13 mouse cellular contexts compared by ENCODE assay signal in genomic region chr12:107964396-107965085, GRCm38 (mm10). TPM values are rescaled to one million over a fixed set of nuclear protein-coding genes. Genes with fewer than 3 reads are reported as not detected.
DNase-seq lines count a peak whose midpoint lies in the region; ATAC-seq and TF ChIP-seq lines count a peak whose summit lies in the region.
"Had no signal": no experiment of that assay in that cellular context is flagged by ENCODE, and none has a peak within 500 bp of the region (broad histone marks: within the 10 kb centered on the region; RNA-seq: fewer than 3 reads in every experiment).

No protein-coding gene starts in this region.

- no peak overlapping the region for H3K4me3 ChIP-seq in left cerebral cortex, adult 2 months
- H3K4me3 ChIP-seq in embryonic facial prominence, embryonic 13.5 days, result no peak overlapping the region

- 0 out of 2 replicates have a peak, but pooled peaks have one; percentile 7 for ATAC-seq in embryonic facial prominence, embryonic 13.5 days (ENCODE audit: insufficient number of reproducible peaks, insufficient read depth, low FRiP score, low TSS enrichment, low read depth)
- ATAC-seq in inflammation-experienced regulatory T-cells, adult 6 months, result peak; percentile 0
- ATAC-seq: hindbrain, postnatal 0 days had no signal

- TF ChIP-seq CTCF in left cerebral cortex, adult 2 months (IDR thresholded peaks at IDR 0.05), result no peak

- intact Hi-C loops in left cerebral cortex, adult 2 months (cut with DNase I), result no loop called here

- H3K4me2 ChIP-seq in embryonic facial prominence, embryonic 13.5 days, result peak overlapping the region; percentile 42
- H3K4me2 ChIP-seq: liver, embryonic 11.5 days had no signal

- 42% methylated on average over 14 of the region's 14 CpGs for WGBS in embryonic facial prominence, embryonic 13.5 days

- H3K9me3 ChIP-seq in embryonic facial prominence, embryonic 13.5 days, result no peaks in the 10 kb centered on the region

- no peaks in the 10 kb centered on the region for H3K27me3 ChIP-seq in embryonic facial prominence, embryonic 13.5 days

- H3K4me1 ChIP-seq in embryonic facial prominence, embryonic 13.5 days, result peaks cover 94% of the 10 kb centered on the region

- no peak for DNase-seq in left cerebral cortex, adult 2 months (ENCODE audit: extremely low spot score in 1 of 2, low spot score in 2 of 2)
- DNase-seq in left cerebral cortex, adult 18-20 months (ENCODE audit: low spot score in 2 of 2), result no peak
- peak; percentile 75 for DNase-seq in thymus, postnatal 25 days
- no peak for DNase-seq in adrenal gland, postnatal 36 days
- no peak for DNase-seq in lung, postnatal 14 days
- DNase-seq in retina, postnatal 1 day, result no peak
- DNase-seq: cerebellum, postnatal 25 days; gastrocnemius, postnatal 14 days had no signal

- H3K27ac ChIP-seq in left cerebral cortex, adult 2 months, result peak overlapping the region; percentile 30
- H3K27ac ChIP-seq in embryonic facial prominence, embryonic 13.5 days, result peak overlapping the region; percentile 79
- H3K27ac ChIP-seq: hindbrain, postnatal 0 days had no signal

- H3K9ac ChIP-seq in embryonic facial prominence, embryonic 13.5 days, result peak overlapping the region; percentile 54; the same call in 1 of the 2 replicates

- H3K36me3 ChIP-seq in embryonic facial prominence, embryonic 13.5 days, result no peaks in the 10 kb centered on the region; the same call in 1 of the 2 replicates

RNA-seq across cellular contexts. Expression of gene Bcl11b, which starts 38.9 kb away (rescaled TPM):
- 10 to 100 TPM; 57.8 to 69.0 TPM for total RNA-seq in left cerebral cortex, adult 2 months (2021)
- 10 to 100 TPM; 60.4 to 75.6 TPM for total RNA-seq in left cerebral cortex, adult 18-20 months (2021)
- polyA plus RNA-seq in embryonic facial prominence, embryonic 13.5 days (2015; fragmentation: Nextera tagmentation; extraction: Ambion mirVana), result 35.7 and 40.6 TPM in 2 replicates
- polyA plus RNA-seq in inflammation-experienced regulatory T-cells, adult 6 months (2017; shearing (Covaris generic)), result 10 to 100 TPM; 26.0 to 46.3 (median 40.8) TPM
- under 1 TPM; 0.07 to 0.50 TPM for total RNA-seq in adrenal gland, postnatal 36 days (2021)
- polyA plus RNA-seq: C2C12 had no signal

Comparison
In these comparisons a context has a peak if more than half of its experiments do, and no peak if none do; other contexts are left out.
1. RNA of gene Bcl11b, which starts 38.9 kb away (total RNA-seq): 60.4 to 75.6 TPM in left cerebral cortex, adult 18-20 months and 57.8 to 69.0 TPM in left cerebral cortex, adult 2 months; 0.07 to 0.50 TPM in adrenal gland, postnatal 36 days; every median in the first group is over 10 times any median in the second.